Mouse (Mus musculus) right cerebral cortex, postnatal 10 days (tissue): ENCODE data around the gene Ifnar1.

Experiments used
- DNase-seq, 2 experiments: peaks; one replicate each; pipeline ENCODE4 v3.0.0; 2021; ENCODE audit warnings: low spot score in 2 of 2

Ifnar1 gene

DNA sequence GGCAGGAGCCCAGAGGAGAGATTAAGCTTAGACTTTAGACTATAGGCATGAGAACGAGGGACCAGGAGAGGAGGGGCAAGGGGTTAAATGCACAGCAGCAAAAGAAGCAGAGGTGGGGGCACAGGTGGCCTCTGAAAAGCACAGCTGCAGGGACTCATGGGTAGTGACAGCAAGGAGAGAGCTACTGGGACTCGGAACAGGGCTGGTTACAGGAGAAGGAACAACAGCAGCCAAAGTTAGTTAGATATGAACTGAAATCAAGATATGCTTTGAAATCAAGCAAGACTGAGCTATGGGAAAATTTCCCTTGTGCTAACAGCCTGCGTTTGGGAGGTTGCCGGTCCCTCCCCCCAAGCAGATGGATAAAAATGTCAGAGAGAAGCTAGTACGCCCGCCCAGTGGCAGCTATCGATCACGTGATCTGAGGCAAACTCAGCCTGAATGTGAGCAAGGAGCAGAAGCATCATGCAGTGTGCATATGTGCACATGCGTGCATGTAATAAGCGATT lies 56.6 kb downstream of the Ifnar1 start:
- DNase-seq, result peak; percentile 73 to 87

GRCm38 (mm10) chr16:91543619-91544018 lies 58.6 kb downstream of the Ifnar1 start:
- no peak for DNase-seq

DNA sequence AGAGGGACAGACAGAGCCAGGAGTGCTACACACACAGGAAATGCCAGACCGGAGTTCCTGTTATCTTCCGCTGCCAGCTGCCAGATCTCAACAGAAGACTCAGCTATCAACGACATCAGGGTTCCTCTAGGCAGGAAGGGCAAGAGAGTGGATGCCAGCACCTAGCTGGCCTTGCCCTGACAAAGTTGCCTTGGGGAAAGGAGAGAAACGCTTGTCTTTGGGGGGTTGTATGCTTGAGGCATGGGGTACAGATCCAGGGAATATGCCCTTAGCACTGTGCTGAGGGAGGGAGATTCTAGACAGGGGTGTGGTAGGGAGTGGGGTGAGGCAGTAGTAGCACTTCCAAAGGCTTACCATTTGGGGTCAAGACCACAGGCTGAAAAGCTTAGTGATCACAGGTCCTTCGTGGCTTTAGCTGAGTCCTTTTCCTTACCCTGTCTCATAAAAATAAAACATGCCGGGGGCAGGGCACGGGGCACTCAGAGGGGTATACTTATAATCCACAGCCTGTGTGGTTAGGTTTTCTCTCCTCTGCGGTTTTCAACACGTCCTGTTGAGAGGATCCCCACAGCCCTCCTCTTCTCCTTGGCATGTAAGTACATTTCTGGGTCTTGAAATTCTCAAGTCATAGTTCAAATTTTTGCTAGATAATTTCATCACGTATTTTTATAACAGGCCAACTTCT lies 60.7 kb downstream of the Ifnar1 start:
- no peak for DNase-seq

- peak; percentile 58 to 67 for DNase-seq
These were observed 61.4 kb downstream of the Ifnar1 start for GRCm38 (mm10) chr16:91546391-91546835.

DNA sequence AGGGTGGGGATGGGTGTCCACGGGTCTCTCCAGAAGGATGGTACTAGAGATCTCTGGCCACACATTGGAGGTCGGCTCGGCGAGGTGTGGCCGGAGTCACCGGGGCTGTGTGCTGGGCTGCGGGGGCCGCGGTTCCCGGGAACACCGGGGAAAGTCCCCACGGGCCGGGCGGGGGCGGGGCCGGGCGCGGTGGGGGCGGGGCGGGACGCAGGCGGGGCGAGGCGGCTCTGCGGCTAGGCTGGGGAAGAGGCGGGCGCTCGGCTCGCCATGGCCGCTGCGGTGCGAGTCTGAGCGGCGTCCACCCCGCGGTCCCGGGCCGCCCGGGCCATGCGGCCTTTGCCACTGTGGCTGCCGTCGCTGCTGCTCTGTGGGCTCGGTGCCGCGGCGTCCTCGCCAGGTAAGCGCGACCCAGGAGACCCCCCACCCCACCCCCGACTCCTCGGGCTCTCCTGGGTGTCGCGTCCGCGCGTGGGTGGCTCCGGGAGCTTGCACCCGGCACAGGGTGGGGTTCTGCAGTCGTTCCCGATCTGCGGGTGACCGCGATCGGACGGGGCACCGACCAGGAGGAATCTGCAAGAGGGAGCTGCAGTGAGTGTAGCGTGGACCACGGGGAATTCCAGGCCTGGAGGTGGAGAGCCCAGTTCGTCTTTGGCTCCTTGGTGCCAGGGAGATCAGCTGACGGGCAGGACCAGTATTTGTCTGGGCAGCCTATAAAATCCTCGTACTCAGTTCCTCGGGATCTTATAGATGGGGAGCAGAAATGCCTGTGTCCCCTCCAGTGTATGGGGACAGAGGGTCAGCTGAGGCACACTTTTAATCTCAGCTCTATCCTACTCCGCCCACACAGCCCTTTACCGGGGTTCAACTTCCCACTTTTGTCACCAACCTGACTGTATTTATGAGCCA lies 62.1 kb downstream of the Ifnar1 start, which contains the start of gene Ifngr2:
TSS of gene Ifngr2 (plus strand) at position 237 of the 906 bp plus-strand sequence.
- DNase-seq, result peak; percentile 62 to 63

DNA sequence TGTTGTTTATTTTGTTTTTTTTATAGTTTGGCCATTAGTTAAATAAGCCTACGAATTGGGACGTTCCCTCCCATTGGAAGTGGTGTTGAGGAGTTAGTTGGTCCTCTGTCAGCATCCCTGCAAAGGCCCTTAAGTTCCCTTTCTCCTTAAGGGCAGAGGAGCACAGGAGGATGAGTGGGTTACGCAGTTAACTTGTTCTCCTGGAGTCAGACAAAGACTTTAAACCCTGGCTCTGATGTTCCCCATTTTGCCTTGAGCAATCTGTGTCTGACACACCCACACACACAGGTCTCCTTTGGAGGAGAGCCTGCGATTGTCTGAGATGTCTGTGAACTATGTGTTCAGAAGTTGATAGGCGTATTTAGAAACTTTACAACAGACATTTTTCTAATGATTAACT lies 62.9 kb downstream of the Ifnar1 start:
- no peak for DNase-seq

DNA sequence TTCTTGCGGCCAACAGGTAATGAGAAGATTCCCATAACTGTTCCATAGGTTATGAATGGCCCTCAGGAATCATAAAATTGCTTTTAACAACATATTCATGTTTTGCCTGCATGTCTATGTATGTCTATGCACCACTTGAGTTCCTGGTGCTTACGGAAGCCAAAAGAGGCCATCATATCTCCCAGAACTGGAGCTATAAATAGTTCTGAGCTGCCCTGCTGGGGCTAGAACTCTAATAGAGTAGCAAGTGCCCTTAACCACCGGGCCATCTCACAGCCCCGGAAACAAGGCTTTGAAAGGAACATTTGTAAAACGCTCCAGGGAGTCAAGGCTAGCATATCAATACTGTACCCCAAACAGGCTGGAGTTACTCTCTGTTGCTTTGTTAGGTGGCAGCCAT lies 63.5 kb downstream of the Ifnar1 start:
- no peak for DNase-seq

DNA sequence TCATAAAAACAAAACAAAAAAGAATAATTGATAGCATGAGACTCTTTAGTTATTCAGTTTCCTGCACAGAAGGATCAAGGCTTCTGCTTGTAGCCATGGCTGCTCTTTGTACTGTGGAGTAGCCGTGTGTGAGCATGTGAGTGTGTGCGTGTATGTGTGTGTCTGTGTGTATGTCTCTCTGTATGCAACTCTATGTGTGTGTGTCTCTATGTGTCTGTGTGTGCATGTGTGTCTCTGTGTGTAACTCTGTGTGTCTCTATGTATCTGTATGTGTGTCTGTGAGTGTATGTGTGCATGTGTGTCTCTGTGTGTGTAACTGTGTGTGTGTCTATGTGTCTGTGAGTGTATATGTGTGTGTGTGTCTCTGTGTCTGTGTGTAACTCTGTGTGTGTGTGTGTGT lies 64.0 kb downstream of the Ifnar1 start:
- no peak for DNase-seq

DNA sequence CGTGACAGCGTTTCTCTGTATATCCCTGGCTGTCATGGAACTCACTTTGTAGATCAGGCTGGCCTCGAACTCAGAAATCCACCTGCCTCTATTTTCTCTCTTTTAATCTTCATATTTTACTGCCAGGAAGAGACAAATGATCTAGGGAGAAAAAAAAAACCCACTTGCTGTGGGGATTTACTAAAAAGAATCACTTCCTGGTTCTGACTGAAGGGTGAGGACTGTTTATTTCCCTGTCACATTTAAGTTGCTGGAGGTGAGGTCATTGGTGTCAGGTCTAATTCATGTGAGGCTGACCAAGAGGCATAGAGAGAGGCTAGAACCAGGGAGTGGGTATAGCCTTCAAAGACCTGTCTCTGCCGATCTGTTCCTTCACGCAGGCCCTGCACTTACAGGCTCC lies 64.6 kb downstream of the Ifnar1 start:
- DNase-seq, result no peak

GRCm38 (mm10) chr16:91551081-91551524 lies 66.1 kb downstream of the Ifnar1 start:
- no peak for DNase-seq

- DNase-seq, result no peak
These were observed 67.0 kb downstream of the Ifnar1 start for GRCm38 (mm10) chr16:91552072-91552471.

- DNase-seq, result no peak
These were observed 68.6 kb downstream of the Ifnar1 start for GRCm38 (mm10) chr16:91553625-91554024.

- no peak for DNase-seq
These were observed 70.1 kb downstream of the Ifnar1 start for GRCm38 (mm10) chr16:91555017-91555605.

DNA sequence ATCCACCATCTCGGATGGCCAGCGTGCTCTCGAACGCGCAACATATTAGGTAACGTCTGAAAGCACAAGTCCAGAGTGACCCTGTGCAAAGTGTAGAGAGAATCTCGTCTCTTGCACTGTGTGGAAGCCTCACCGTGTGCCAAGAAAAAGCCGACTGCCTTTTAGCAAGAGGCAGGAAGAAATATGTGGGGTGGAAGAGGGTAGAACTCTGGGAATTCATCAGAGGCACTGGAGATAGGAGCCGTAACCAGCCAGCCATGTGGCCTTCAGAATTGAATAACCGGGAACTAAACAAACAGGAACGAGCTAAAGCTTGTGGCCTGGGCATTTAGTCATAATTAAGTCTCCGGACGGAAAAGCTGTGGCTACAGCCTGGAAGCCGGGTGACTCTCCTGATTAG lies 71.6 kb downstream of the Ifnar1 start:
- no peak for DNase-seq
